Mouse (Mus musculus) bone marrow, adult 2 months (tissue): ENCODE results near the gene E130308A19Rik. TPM values are rescaled to one million over a fixed set of nuclear protein-coding genes. Genes with fewer than 3 reads are reported as not detected.

ENCODE experiments used
- H3K27ac ChIP-seq: fragments of 200-500 bp; 2 replicates; pipeline ENCODE4 v1.5.1; 2012; ENCODE audit warnings: low read depth, mild to moderate bottlenecking, control low read depth, inconsistent platforms, low read length; ENCODE audit not compliant: control insufficient read depth, poor library complexity, insufficient read depth
- H3K4me1 ChIP-seq: fragments of 200-500 bp; 2 replicates; pipeline ENCODE4 v1.6.1; 2011; ENCODE audit warnings: low read length; ENCODE audit not compliant: control insufficient read depth, insufficient read depth
- H3K4me3 ChIP-seq: fragments of 200-500 bp; replicated peaks from 2 replicates; pipeline ENCODE3; 2011; ENCODE audit warnings: mild to moderate bottlenecking, low read depth, low read length, control low read depth; ENCODE audit not compliant: control insufficient read depth
- CTCF ChIP-seq: fragments of 200-500 bp; IDR thresholded peaks from 2 replicates; pipeline ENCODE4 v1.5.1; 2011; ENCODE audit warnings: low read length, control low read depth; ENCODE audit not compliant: control insufficient read depth, insufficient read depth
- POLR2A ChIP-seq: fragments of 200-500 bp; IDR thresholded peaks from 2 replicates; pipeline ENCODE4 v1.6.1; 2011; ENCODE audit warnings: low read depth, mild to moderate bottlenecking, control low read depth, low read length, borderline replicate concordance; ENCODE audit not compliant: control insufficient read depth
- WGBS: fragments of 180-500 bp; shearing (Covaris S2); methylation state at CpG from one replicate; pipeline ENCODE4 v1.1.7; 2018; 5-methylcytosine and 5-hydroxymethylcytosine counted together
- polyA plus RNA-seq: library from polyadenylated mRNA; stranded (reverse); fragments of >200 nt; gene quantifications from 2 replicates; pipeline ENCODE4 v1.2.4, GENCODE M21; 2011; ENCODE audit warnings: low replicate concordance; ENCODE audit not compliant: missing spikeins, insufficient read depth, insufficient read length

Gene E130308A19Rik
- polyA plus RNA-seq, 1 experiment, result 6.5 TPM

DNA sequence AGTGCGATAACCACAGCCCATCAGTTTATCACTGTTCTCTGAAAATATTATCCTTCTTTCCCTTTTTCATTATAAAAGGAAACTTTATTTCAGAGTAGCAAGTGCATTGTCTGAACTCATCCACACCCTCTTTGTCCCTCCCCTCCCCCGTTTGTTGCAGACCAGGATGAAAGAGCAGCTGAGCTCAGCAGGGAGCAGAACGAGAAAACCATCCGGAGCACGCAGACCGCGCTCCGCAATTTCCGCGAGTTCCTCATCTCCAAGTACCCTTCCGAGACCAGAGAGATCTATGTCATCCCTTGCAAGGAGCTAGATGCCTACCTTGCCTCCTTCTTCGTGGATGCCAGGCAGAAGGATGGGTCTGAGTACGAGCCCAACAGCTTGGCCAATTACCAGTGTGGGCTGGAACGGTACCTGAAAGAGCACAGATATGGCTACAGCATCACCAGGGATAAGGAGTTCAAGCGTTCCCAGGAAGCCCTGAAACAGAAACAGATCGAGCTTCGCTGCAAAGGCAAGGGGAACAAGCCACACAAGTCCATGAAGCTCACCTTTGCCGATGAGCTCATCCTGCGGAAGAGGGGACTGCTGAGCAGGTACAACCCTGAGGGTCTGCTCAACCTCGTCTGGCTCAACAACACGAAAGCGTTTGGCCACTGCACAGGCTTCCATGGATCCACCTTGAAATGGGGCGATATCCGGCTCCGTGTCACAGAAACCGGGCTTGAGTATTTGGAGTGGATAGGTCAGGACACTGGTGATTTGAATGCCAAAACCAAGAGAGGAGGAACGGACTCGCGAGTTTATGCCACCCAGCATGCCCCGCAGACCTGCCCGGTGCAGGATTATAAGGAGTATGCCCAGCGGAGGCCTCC lies 93.7 kb downstream of the E130308A19Rik start:
- no peak overlapping the region for H3K4me3 ChIP-seq
- TF ChIP-seq POLR2A (no peak), CTCF (no peak)
- no peaks in the 10 kb centered on the region; the same call in 1 of the 2 replicates for H3K4me1 ChIP-seq
- H3K27ac ChIP-seq, result no peak overlapping the region
- WGBS, result 94% methylated on average over 32 of the region's 32 CpGs

DNA sequence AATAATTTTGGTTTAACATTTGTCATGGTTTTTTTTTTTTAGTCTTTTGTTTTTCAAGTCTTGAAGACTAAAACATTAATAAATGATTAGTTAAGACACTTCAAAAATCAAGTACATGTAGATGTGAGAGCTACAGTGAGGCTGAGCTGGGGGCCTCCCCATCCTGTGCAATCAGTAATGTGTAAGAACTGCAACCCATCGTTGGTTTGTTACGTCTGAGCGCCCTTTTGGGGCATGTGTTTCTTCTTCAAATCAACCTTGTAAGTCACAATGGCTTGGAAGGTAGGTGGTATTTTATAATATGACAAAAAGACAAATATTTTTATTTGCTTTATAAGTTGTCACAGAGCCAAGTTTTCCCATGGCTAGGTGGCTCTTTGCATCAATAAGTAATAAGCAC lies 95.8 kb downstream of the E130308A19Rik start:
- no peak overlapping the region for H3K27ac ChIP-seq
- TF ChIP-seq CTCF (no peak), POLR2A (no peak)
- no peak overlapping the region for H3K4me3 ChIP-seq
- peaks cover 1% of the 10 kb centered on the region; the same call in 1 of the 2 replicates for H3K4me1 ChIP-seq
- WGBS, result 80% methylated on average over 3 of the region's 3 CpGs

GRCm38 (mm10) chr4:59725579-59725978 lies 99.6 kb downstream of the E130308A19Rik start:
- Histone ChIP-seq H3K27ac (no peak overlapping the region), H3K4me1 (peaks cover 1% of the 10 kb centered on the region; the same call in 1 of the 2 replicates), H3K4me3 (no peak overlapping the region)
- TF ChIP-seq CTCF, result no peak
- no peak for TF ChIP-seq POLR2A
- WGBS, result 61% methylated on average over 4 of the region's 4 CpGs

DNA sequence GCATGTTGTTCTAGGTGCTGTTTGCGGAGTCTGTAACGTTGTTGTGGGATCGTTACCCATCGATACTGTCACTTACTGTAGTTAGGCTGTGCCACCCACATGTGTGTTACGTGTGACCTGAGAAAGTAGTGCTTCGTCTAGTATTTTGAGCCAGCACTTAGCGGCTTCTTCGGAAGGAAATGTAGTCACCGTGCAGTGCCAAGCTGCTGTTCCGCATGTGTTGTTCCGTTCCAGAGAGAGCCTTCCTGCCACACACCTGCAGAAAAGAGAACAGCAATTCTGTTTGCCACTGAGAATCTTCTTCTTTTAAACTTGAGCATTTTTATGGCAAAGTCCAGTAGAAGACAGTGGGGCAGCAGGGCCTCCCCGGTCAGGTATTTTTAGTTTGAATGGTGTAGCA lies 100.5 kb downstream of the E130308A19Rik start:
- Histone ChIP-seq H3K4me1 (peaks cover 1% of the 10 kb centered on the region; the same call in 1 of the 2 replicates), H3K27ac (no peak overlapping the region), H3K4me3 (no peak overlapping the region)
- 64% methylated on average over 12 of the region's 12 CpGs for WGBS
- TF ChIP-seq POLR2A (no peak), CTCF (no peak)

- TF ChIP-seq CTCF, result no peak
- TF ChIP-seq POLR2A, result no peak
- H3K4me3 ChIP-seq, result no peak overlapping the region
- H3K27ac ChIP-seq, result no peak overlapping the region
- WGBS, result 52% methylated on average over 5 of the region's 5 CpGs
- H3K4me1 ChIP-seq, result peaks cover 1% of the 10 kb centered on the region; the same call in 1 of the 2 replicates
Measured at GRCm38 (mm10) chr4:59727187-59727877, 101.3 kb downstream of the E130308A19Rik start.

DNA sequence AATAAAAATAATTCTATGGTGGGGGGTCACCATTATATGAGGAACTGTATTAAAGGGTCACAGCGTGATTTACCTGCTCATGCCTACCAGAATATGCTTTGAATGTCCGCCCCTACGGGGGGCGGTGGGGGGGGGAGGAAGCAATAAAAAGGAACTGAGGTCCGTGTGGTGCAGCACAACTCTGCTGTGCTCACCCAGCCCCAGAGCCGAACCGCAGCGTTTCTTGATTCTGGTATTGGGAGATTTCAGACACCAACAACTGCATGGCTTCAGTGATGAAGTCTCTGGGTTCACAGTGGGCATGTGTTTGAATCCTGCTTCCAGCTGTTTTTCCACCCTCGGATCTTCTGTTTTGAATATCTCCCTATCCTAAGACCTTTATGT lies 101.9 kb downstream of the E130308A19Rik start:
- TF ChIP-seq POLR2A (no peak), CTCF (no peak)
- 8% methylated on average over 9 of the region's 9 CpGs for WGBS
- peaks cover 1% of the 10 kb centered on the region; the same call in 1 of the 2 replicates for H3K4me1 ChIP-seq
- no peak overlapping the region for H3K27ac ChIP-seq
- H3K4me3 ChIP-seq, result no peak overlapping the region

DNA sequence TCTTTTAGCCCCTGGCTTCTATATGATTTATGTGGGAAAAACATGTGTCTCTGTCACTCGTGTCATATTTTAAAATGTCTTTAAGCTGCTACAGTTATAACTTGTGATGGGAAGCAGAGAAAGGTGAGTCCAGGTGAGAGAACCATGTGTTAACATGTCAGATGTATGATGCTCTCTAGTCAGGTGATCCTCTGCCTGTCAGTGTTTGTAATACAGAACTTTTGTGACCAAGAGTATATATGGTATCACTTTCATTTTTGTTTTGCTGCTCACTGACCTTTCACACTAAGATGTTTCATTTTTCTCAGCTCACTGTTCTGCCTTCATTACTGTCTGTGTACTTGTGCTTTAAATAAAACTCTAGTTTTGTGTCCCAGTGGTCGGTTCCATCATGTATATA lies 102.8 kb downstream of the E130308A19Rik start:
- WGBS, result 45% methylated on average over 2 of the region's 2 CpGs
- no peak for TF ChIP-seq CTCF
- Histone ChIP-seq H3K27ac (no peak overlapping the region), H3K4me3 (no peak overlapping the region), H3K4me1 (peaks cover 1% of the 10 kb centered on the region; the same call in 1 of the 2 replicates)

DNA sequence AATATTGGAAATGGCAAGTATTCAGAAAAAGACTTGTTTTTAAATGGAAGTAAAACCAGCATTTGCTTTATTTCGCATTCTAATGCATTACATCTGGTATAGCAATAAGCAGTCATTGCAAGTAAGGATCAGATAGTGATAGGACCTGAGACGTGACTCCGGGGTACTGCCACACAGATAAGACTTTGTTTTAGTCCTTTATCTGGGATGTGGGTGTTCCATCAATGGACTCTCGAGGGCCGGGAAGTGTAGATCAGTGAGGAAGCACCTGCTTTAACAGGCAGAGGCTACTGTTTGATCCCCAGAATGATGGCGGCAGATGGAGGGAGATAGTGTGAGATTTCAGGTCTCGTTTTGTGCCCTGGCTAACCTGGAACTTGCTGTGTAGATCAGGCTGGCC lies 105.5 kb downstream of the E130308A19Rik start:
- H3K4me1 ChIP-seq, result no peaks in the 10 kb centered on the region; the same call in 1 of the 2 replicates
- no peak overlapping the region for H3K27ac ChIP-seq
- no peak overlapping the region for H3K4me3 ChIP-seq
- 65% methylated on average over 7 of the region's 7 CpGs for WGBS
- TF ChIP-seq POLR2A, result no peak
- TF ChIP-seq CTCF, result no peak
